Mouse (Mus musculus) stomach, postnatal 0 days (tissue): ENCODE results near the gene Dtnbp1. TPM values are rescaled to one million over a fixed set of nuclear protein-coding genes. Genes with fewer than 3 reads are reported as not detected.

Experiments used
- ATAC-seq: fragments of 200-750 bp; cut with Nextera tagmentation; 2 replicates; pipeline ENCODE4 v1.8.0; 2017; ENCODE audit not compliant: low FRiP score, low TSS enrichment
- DNase-seq: peaks from one replicate; pipeline ENCODE4 v3.0.0-alpha.2; 2016; ENCODE audit warnings: low spot score
- H3K27ac ChIP-seq: fragments of 300-500 bp; sonication (generic); replicated peaks from 2 replicates; pipeline ENCODE4 v1.5.1; 2014; ENCODE audit warnings: mild to moderate bottlenecking, control low read depth
- H3K27me3 ChIP-seq: fragments of 300-500 bp; sonication (generic); 2 replicates; pipeline ENCODE4 v1.6.1; 2014; ENCODE audit warnings: low read length; ENCODE audit not compliant: control insufficient read depth, insufficient read depth
- H3K36me3 ChIP-seq: fragments of 300-500 bp; sonication (generic); 2 replicates; pipeline ENCODE4 v1.6.1; 2014; ENCODE audit warnings: low read length, mixed read lengths; ENCODE audit not compliant: control insufficient read depth, insufficient read depth
- H3K4me1 ChIP-seq: fragments of 300-500 bp; sonication (generic); replicated peaks from 2 replicates; pipeline ENCODE4 v1.6.1; 2014; ENCODE audit warnings: antibody characterized with exemption; ENCODE audit not compliant: control insufficient read depth, insufficient read depth
- H3K4me2 ChIP-seq: fragments of 300-500 bp; sonication (generic); replicated peaks from 2 replicates; pipeline ENCODE4 v1.6.1; 2014; ENCODE audit warnings: low read depth, mild to moderate bottlenecking, control low read depth, moderate library complexity
- H3K4me3 ChIP-seq: fragments of 300-500 bp; sonication (generic); 2 replicates; pipeline ENCODE4 v1.5.1; 2014; ENCODE audit warnings: low read depth, low read length, control low read depth
- H3K9ac ChIP-seq: fragments of 300-500 bp; sonication (generic); 2 replicates; pipeline ENCODE4 v1.6.1; 2014; ENCODE audit warnings: mild to moderate bottlenecking, low read length, control low read depth, mixed read lengths
- H3K9me3 ChIP-seq: fragments of 300-500 bp; sonication (generic); 2 replicates; pipeline ENCODE4 v1.6.1; 2016; ENCODE audit warnings: low read length; ENCODE audit not compliant: control insufficient read depth
- CTCF ChIP-seq: IDR thresholded peaks from 2 replicates; pipeline ENCODE4 v1.5.1; 2016; ENCODE audit warnings: antibody characterized with exemption, low read depth, mild to moderate bottlenecking, moderate library complexity
- EP300 ChIP-seq: optimal IDR thresholded peaks from 2 replicates; pipeline ENCODE3; 2016; ENCODE audit warnings: antibody characterized with exemption
- WGBS: fragments of 180-500 bp; shearing (Covaris S2); extraction: QIAGEN DNeasy Blood & Tissue Kit; methylation state at CpG from one replicate; pipeline ENCODE4 v1.1.7; 2014; 5-methylcytosine and 5-hydroxymethylcytosine counted together
- polyA plus RNA-seq: library from polyadenylated mRNA; unstranded; fragments of >200 nt; fragmentation: Nextera tagmentation; extraction: Ambion mirVana; gene quantifications from 2 replicates; pipeline ENCODE4 v1.2.1, GENCODE M21; 2015

The Dtnbp1 gene
- polyA plus RNA-seq, 1 experiment from 2014 or later = 47.7 TPM

GRCm38 (mm10) chr13:44985321-44985720 lies 16.6 kb downstream of the Dtnbp1 start:
- ATAC-seq = no peak
- TF ChIP-seq EP300 (no peak), CTCF (no peak)
- H3K9me3 ChIP-seq = no peaks in the 10 kb centered on the region

DNA sequence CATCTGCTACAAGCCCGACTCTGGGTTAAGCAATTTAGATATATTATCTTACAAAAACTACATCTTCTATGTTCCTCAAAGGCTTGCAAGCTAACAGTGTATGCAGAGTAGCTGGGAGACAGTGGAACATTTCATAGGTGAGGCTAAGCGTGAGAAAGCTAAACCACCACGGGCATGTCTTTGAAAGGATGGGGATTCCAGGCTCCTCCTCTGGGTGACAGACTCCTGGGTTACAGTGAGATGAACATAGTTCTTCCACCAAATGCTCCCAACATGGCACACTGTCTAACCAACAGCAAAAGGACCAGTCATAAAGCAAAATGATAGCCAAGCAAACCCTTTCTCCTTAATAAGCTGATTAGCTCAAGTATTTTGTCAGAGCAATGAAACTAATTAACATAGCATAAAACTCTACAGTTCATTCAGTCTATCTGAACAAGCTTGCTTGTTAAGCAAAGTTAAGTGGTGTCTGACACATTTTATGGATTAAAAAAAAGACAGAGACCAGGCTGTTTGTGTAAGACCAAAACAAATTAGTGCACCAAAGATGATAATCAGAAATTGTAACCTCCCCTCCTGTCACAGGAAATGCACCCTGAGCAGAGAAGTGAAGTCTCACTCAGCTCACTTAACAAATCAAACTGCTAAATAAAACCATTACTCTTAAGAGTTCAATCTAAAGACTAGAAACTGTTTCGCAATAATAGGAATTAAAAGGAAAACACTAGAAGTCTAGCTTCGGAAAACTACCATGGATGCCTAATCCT lies 18.1 kb downstream of the Dtnbp1 start:
- no peak for TF ChIP-seq EP300
- TF ChIP-seq CTCF = no peak
- Histone ChIP-seq H3K27me3 (no peaks in the 10 kb centered on the region), H3K36me3 (0 out of 2 replicates have a peak, but pooled peaks cover 2% of the 10 kb centered on the region), H3K4me3 (no peak overlapping the region), H3K4me1 (no peaks in the 10 kb centered on the region), H3K9ac (no peak overlapping the region), H3K9me3 (no peaks in the 10 kb centered on the region), H3K4me2 (no peak overlapping the region), H3K27ac (no peak overlapping the region)
- 73% methylated on average over 5 of the region's 5 CpGs for WGBS
- no peak for ATAC-seq
- DNase-seq = no peak

More at GRCm38 (mm10) chr13:44985321-44985720, 16.6 kb downstream of the Dtnbp1 start:
- no peak overlapping the region for H3K4me3 ChIP-seq
- H3K36me3 ChIP-seq = 0 out of 2 replicates have a peak, but pooled peaks cover 2% of the 10 kb centered on the region
- H3K9ac ChIP-seq = no peak overlapping the region
- no peaks in the 10 kb centered on the region for H3K27me3 ChIP-seq
- no peak overlapping the region for H3K4me2 ChIP-seq
- no peak overlapping the region for H3K27ac ChIP-seq
- H3K4me1 ChIP-seq = no peaks in the 10 kb centered on the region
- no peak for DNase-seq
- WGBS = 70% methylated on average over 2 of the region's 2 CpGs

GRCm38 (mm10) chr13:44982799-44983198 lies 19.1 kb downstream of the Dtnbp1 start:
- no peak for DNase-seq
- H3K4me2 ChIP-seq = no peak overlapping the region

GRCm38 (mm10) chr13:44979433-44979832 lies 22.5 kb downstream of the Dtnbp1 start:
- Histone ChIP-seq H3K4me1 (no peaks in the 10 kb centered on the region), H3K27ac (no peak overlapping the region), H3K4me2 (no peak overlapping the region), H3K36me3 (0 out of 2 replicates have a peak, but pooled peaks cover 2% of the 10 kb centered on the region), H3K9ac (no peak overlapping the region), H3K9me3 (no peaks in the 10 kb centered on the region), H3K27me3 (no peaks in the 10 kb centered on the region), H3K4me3 (no peak overlapping the region)
- TF ChIP-seq CTCF (no peak), EP300 (no peak)
- 91% methylated on average over 7 of the region's 7 CpGs for WGBS
- DNase-seq (no peak), ATAC-seq (no peak)

More at GRCm38 (mm10) chr13:44982799-44983198, 19.1 kb downstream of the Dtnbp1 start:
- TF ChIP-seq CTCF (no peak), EP300 (no peak)
- Histone ChIP-seq H3K4me3 (no peak overlapping the region), H3K27ac (no peak overlapping the region), H3K9me3 (no peaks in the 10 kb centered on the region), H3K4me1 (no peaks in the 10 kb centered on the region), H3K27me3 (no peaks in the 10 kb centered on the region), H3K36me3 (0 out of 2 replicates have a peak, but pooled peaks cover 2% of the 10 kb centered on the region), H3K9ac (no peak overlapping the region)
- no peak for ATAC-seq
- WGBS = 82% methylated on average over 7 of the region's 7 CpGs

- no peaks in the 10 kb centered on the region for H3K4me1 ChIP-seq
- no peak for DNase-seq
- H3K27me3 ChIP-seq = no peaks in the 10 kb centered on the region
- no peak for TF ChIP-seq EP300
- peak; percentile 84 for TF ChIP-seq CTCF
- ATAC-seq = no peak
- no peak overlapping the region for H3K4me2 ChIP-seq
- no peaks in the 10 kb centered on the region for H3K36me3 ChIP-seq
- H3K4me3 ChIP-seq = no peak overlapping the region
- 91% methylated on average over 2 of the region's 2 CpGs for WGBS
- H3K9ac ChIP-seq = no peak overlapping the region
- H3K9me3 ChIP-seq = no peaks in the 10 kb centered on the region
- H3K27ac ChIP-seq = no peak overlapping the region
Observed at GRCm38 (mm10) chr13:44977483-44978141, 24.3 kb downstream of the Dtnbp1 start.

GRCm38 (mm10) chr13:44977059-44977458 lies 24.9 kb downstream of the Dtnbp1 start:
- 75% methylated on average over 2 of the region's 2 CpGs for WGBS
- H3K9ac ChIP-seq = no peak overlapping the region

More at GRCm38 (mm10) chr13:44977059-44977458, 24.9 kb downstream of the Dtnbp1 start:
- no peak for DNase-seq
- H3K27me3 ChIP-seq = no peaks in the 10 kb centered on the region
- no peaks in the 10 kb centered on the region for H3K36me3 ChIP-seq
- H3K4me3 ChIP-seq = no peak overlapping the region
- no peaks in the 10 kb centered on the region for H3K9me3 ChIP-seq
- H3K4me2 ChIP-seq = no peak overlapping the region
- H3K27ac ChIP-seq = no peak overlapping the region
- TF ChIP-seq EP300 (no peak), CTCF (no peak)
- no peaks in the 10 kb centered on the region for H3K4me1 ChIP-seq
- ATAC-seq = no peak
